Mouse (Mus musculus) layer of hippocampus, adult 2 months (tissue): ENCODE measurements at regions not wholly inside any gene's neighbourhood (a gene's known extent, or its start where the extent isn't known, plus 50 kb on each side); places are given as distances from the start of the nearest gene placed in this dataset.

Experiments
- DNase-seq, 2 experiments: peaks; one replicate each; pipeline ENCODE4 v3.0.0; 2022; ENCODE audit warnings: low spot score in 2 of 2
- H3K27ac ChIP-seq: fragments of 200-600 bp; 2 replicates; pipeline ENCODE4 v1.8.1; 2022
- H3K4me3 ChIP-seq: fragments of 200-600 bp; 2 replicates; pipeline ENCODE4 v1.8.1; 2022; ENCODE audit warnings: mild to moderate bottlenecking
- CTCF ChIP-seq: fragments of 200-600 bp; conservative IDR thresholded peaks from 2 replicates; pipeline ENCODE4 v1.8.1; 2022; ENCODE audit warnings: antibody characterized with exemption, mild to moderate bottlenecking, moderate library complexity

DNA sequence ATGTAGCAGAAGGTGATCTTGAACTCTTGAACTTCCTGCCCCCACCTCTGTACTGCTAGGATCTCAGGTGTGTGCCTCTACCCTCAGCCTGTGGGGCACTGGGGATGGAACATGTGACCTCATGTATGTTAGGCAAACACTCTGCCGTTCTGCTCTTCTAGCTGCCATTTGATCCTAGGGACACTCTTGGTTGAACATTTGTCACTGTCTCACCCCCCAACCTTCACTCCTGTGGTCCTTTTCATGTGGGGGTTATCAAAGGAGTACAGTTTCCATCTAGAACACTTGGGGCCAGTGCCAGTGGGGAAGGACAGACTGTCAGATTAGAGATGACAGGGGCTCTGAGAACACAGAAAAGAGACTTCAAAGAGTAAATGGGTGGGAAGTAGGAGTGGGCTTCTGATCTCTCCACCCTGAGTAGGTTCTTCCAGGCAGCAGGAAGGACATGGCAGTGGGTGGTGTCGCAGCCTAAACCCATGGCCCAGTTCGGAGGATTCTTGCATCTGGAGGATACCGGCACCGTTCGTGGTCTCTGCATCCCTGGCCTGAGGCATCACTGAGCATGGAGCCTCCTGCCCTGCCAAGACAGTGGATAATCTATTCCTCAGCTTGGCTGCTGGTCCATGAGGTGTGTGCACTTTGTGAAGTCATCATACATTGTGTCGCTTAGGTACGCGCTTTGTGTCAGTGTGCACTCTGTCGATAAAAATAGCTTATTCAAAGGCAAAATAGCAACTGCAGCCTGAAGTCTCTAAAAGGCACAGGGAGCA, 132.7 kb upstream of the Ctnnb1 start:
- H3K27ac ChIP-seq, result no peak overlapping the region
- TF ChIP-seq CTCF, result no peak
- DNase-seq, result no peak

DNA sequence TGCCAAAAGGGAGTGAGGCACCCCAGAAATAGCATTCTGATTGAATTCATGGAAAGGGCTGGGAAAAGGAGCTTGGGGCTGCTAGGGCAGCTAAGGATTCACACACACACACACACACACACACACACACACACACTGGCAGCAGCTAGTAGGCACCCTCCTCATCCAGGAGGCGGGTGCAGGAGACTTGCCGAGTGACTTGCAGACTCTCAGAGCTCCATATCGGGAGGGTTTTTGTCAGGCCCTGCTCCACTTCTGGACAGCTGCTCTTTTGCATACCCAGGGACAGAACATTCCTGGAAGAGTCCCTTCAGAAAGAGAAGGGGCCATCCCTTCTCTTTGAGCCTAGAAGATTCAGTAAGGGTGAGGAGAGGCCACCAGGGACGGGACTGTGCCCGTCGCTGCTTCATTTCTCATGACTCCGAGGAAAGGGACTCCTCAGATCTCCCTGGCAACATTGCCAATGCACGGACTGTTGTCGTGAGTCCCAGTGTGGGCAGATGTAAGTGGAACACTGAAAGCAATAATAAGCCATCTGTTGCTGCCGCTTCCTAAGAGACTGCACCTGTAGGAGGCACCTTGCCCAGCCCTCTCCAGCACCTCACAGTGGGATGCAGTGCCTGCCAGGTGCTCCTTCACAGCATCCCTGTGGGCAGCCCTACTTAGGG, 130.9 kb upstream of the Ctnnb1 start:
- peak overlapping the region; percentile 29; the same call in 1 of the 2 replicates for H3K27ac ChIP-seq
- TF ChIP-seq CTCF, result no peak
- no peak overlapping the region for H3K4me3 ChIP-seq
- peak; percentile 20 to 35 for DNase-seq

More for the DNA sequence above, 132.7 kb upstream of the Ctnnb1 start:
- H3K4me3 ChIP-seq, result no peak overlapping the region

DNA sequence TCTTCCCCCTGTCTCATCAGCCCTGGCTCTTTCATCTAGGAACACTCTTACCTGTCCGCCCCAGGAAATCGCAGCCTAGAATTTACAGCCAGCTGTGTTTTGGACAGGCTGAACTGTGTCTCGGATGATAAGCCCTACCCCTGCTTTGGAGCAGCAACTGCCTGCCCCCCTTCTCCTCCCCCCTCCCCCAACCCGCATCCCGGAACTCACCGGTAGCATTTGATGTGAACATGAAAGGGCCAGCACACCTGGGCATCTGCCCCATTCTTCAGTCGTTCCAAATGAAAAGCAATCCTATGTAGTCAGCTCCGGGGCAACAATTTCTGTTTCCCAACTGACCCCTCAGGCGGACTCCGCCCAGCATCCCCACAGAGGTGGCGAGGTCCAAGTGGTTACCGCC, 130.1 kb upstream of the Ctnnb1 start:
- DNase-seq, result no peak
- Histone ChIP-seq H3K4me3 (no peak overlapping the region), H3K27ac (no peak overlapping the region)
- TF ChIP-seq CTCF, result no peak

DNA sequence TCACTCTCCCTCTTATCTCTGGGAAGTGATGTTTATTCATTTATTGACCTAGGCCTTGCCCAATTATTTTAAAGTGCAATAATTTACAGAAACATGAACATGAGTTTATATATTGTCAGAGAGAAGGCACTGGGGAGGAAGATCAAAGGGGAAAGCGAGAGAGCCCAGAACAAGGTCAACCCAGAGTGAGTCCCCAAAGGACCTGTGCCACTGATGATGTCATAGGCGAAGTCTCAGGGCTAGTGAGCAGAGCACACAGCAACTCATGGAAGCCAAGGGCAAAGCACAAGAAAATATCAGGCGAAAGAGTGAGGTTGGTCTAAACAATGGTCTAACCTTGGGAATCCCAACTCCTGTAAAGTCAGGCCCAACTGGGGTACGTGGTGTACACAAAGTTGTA, 126.4 kb upstream of the Ctnnb1 start:
- no peak for TF ChIP-seq CTCF
- DNase-seq, result no peak
- Histone ChIP-seq H3K4me3 (no peak overlapping the region), H3K27ac (no peak overlapping the region)

DNA sequence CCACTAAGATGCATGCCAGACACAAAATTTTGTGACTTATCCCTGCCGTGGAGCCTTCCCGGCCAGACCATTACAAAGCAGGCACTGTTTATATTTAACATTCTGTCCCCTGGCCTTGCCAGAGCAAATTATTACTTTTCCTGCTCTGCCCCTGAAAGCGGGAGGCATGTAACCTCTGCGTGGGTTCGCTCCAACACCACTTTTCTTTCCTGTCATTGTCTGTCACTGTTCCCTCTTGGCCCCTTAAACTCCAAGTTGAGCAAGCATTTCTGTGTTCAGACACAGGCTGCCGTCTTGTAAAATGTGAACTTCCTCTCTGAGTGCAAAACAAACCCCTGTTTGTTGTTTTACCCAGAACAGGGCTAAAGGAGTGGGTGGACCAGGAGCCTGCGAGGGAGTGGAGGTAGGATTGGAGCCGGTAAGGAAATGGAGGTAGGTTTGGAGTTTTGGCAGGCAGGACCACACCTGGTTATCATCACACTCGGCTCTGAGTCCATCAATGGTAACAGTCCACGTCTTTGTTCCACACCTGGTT, 124.2 kb upstream of the Ctnnb1 start:
- DNase-seq, result no peak
- Histone ChIP-seq H3K27ac (no peak overlapping the region; the same call in 1 of the 2 replicates), H3K4me3 (no peak overlapping the region)
- TF ChIP-seq CTCF, result no peak

DNA sequence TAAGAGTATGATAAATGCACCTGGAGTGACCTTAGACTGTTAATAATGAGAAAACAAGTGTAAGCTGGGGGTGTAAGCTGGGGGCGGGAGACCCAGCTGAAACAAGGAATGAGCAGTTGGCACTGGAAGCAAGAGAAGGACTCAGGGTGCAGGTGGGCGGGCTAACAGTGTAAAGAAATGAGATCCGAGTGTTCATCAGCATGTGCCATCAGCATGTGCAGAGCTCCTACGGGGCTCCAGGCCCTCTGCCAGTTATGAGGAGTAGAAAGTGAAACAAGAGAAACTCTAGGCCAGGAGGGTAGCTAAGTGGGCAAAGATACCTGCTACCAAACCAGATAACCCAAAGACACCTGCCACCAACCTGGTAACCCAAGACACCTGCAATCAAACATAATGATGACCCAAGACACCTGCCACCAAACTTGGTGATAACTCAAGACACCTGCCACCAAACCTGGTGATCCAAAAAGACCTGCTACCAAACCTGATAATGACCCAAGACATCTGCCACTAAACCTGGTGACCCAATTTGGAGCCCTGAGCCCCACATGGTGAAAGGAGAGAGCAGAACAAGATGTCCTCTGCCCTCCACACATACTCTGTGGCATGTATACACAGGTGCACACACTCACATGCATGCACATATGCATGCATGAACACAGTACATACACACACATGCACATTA, 120.1 kb upstream of the Ctnnb1 start:
- no peak overlapping the region for H3K4me3 ChIP-seq
- no peak overlapping the region for H3K27ac ChIP-seq
- DNase-seq, result no peak
- TF ChIP-seq CTCF, result no peak

DNA sequence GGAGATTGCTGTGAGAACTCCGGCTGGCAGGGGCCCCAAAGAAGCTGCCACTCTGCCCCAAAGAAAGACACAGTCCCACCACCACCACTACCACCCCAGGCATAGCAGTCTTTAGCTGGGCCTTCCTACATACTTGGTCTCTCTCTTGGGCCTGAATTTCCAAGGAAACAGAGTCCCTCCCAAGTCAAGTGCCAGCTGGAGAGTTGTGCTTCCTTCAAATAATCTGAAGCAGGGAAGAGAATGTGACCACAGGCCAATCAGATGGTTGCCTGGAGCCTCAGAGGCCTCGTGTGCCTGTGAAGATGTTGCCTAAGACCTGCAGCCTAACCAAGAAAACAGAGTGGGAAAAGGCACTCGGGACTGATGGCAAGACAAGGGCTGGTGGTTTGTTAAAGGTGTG, 117.5 kb upstream of the Ctnnb1 start:
- Histone ChIP-seq H3K27ac (no peak overlapping the region), H3K4me3 (no peak overlapping the region)
- no peak for TF ChIP-seq CTCF
- DNase-seq, result no peak

DNA sequence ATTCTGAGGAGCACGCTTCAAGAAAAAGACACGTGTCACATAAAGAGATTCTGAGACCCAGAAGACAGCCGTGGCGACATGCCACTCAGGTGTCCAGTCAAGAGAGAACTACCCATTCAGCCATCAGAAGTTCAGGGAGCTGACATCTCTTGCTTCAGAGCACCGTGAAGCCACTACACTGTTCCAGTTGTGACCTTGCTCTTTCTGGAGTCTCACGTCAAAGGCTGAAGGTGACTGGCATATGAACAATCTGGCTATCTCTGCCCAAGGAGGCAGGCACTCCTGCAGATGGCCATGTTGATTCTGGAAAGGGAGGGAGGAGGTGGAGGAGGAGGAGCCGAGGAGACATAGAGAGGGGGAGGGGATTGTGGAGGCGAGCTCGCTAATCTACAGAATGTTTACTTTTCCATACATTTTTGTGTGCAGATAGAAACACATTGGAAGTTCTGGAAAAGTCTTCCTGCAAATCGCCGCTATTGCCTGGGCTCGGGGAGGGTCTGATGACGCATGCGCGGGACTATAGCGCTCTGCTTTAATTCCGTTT, 116.3 kb upstream of the Ctnnb1 start:
- H3K27ac ChIP-seq, result no peak overlapping the region
- DNase-seq, result no peak
- TF ChIP-seq CTCF, result no peak
- H3K4me3 ChIP-seq, result no peak overlapping the region

DNA sequence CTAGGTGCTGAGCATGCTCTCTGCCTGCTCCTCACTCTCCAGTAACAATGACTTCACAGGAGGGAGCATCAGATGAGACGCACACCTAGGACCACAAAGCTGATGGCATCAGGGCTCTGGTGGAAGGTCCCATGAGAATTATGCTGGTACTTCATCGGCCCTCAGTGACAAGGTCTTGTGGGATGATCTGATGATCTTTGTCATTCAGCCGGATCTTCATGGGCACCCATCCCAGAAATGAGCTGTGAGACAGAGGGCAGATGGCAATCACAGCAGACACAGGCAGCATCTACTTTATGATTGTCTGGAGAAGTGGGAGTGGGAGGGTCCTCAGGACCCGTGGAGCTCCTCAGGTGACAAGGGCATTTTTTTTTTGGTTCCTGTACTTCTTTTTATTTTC, 114.7 kb upstream of the Ctnnb1 start:
- TF ChIP-seq CTCF, result no peak
- no peak overlapping the region for H3K4me3 ChIP-seq
- DNase-seq, result no peak
- H3K27ac ChIP-seq, result no peak overlapping the region

DNA sequence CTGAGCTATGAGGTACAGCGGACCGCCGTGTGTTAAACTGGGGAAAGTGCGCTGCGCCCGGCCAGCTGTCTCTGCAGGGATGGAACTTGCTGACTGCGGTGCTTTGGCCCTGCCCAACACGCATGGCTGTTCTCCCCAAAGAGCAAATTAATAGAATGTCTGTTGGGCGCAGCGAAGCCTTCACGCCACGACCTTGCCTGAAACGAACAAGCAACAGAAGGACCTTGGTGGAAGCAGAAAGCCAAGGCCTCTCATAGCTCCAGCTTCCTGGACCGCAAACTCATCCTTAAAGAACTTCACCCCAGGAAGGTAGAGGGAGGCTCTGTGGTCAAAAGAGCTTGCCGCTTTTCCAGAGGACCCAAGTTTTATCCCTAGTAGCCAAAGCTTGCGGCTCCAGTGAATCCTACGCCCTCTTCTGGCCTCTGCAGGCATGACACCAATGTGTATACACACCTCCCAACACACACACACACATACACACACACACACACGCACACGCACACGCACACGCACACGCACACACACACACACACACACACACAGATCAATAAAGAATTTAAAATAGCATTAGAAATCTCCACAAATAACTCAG, 110.2 kb upstream of the Ctnnb1 start:
- no peak overlapping the region for H3K27ac ChIP-seq
- peak; percentile 24; the same call in 1 of the 2 replicates for TF ChIP-seq CTCF
- no peak overlapping the region for H3K4me3 ChIP-seq
- DNase-seq, result no peak

DNA sequence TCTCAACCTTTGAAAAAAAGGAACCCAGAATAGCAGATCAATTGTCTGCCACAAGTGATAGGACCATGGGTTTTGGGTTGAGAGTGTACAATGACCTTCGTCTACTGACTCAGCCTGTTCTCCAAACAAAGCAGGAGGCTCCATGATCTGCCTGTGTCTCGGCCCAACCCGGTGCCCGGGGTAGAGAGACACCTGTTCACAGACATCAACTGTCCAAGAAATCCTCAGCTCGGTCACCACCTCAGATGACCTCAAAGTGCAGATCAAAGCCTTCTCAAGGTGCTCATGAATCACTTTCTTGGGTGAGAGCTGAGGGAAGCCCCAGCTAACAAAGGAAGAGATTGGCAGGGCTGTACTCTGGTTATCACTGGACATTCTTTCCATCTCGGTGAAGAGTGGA, 108.1 kb upstream of the Ctnnb1 start:
- DNase-seq, result no peak
- Histone ChIP-seq H3K27ac (no peak overlapping the region), H3K4me3 (no peak overlapping the region)
- TF ChIP-seq CTCF, result no peak

DNA sequence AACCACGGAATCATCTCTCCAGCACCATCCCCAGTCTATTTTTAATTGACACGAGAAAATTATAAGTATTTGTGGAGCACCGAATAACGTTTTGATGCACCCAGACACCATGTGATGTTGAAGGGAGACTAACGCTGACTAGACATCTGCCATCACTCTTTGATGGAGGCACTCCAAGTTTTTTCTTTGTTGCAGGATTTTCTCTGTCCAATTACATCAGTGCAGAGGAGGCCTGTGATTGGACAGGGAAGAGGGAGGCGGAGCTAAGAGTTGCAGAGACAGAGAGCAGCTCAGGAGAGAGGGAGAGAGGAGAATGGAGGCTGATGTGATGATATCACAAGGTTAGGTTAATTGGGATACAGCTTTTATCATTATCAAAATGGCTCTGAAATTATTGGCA, 105.6 kb upstream of the Ctnnb1 start:
- Histone ChIP-seq H3K4me3 (no peak overlapping the region), H3K27ac (peak overlapping the region; percentile 67)
- no peak for TF ChIP-seq CTCF
- DNase-seq, result peak; percentile 72 to 76

DNA sequence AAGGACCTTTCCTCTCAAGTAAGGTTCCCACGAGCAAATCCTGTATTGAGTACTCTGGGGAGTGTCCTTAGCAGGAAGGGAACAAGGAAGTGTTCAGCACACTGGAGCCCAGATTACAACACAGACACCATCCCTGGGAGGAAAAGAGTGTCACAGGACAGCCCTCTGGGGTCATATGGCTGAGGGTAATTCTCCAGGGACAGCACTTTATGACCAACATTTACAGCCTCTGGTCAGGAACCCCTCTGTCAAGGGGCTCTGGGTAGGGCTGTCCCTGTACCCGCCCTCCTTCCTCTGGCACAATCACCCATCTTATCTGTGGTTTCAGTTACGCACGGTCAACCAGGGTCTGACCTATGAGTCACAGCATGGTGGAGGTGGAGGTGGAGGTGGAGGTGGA, 102.8 kb upstream of the Ctnnb1 start:
- no peak for DNase-seq
- H3K4me3 ChIP-seq, result no peak overlapping the region
- no peak for TF ChIP-seq CTCF
- no peak overlapping the region for H3K27ac ChIP-seq
